Mouse (Mus musculus): ENCODE data around the gene Rimklb. TPM values are rescaled to one million over a fixed set of nuclear protein-coding genes. Genes with fewer than 3 reads are reported as not detected.

Rimklb gene
- polyA plus RNA-seq, 1 experiment from 2014 or later, result 49.7 TPM

DNA sequence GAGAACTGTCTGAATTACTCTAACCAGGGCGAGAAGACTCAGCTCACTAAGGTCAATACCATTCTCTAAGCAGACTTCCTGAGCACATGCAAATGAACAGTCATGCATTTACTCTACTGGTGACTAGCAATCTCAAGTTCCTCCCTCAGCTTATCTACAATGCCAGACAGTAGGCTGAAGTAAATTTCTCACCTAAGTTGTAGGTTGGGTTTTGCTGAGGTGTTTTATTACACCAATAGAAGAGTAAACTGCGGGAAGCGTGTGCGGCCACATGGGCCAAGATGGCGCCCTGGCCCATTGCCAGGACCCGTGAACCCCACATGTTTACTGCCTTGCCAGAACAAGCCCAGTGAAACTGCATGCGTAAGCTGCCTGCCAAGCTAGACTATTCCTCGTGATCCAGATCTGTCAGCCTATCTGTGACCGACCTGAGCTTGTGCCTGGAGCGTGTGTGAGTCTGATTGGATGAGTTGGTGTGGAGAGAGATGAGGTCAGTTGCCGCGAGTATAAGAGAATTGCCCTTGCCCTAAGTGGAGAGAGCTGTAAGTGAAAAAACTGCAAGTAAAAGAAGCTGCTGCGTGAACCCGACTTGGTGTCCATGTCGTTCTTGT lies 29.4 kb downstream of the Rimklb start:
- Histone ChIP-seq H3K4me3 (no peak overlapping the region), H3K9me3 (no peaks in the 10 kb centered on the region), H3K9ac (no peak overlapping the region), H3K27ac (no peak overlapping the region), H3K4me2 (replicated peaks) (no peak overlapping the region), H3K36me3 (peaks cover 47% of the 10 kb centered on the region), H3K4me1 (no peaks in the 10 kb centered on the region), H3K27me3 (no peaks in the 10 kb centered on the region)
- ATAC-seq (ENCODE audit: insufficient number of reproducible peaks, insufficient read depth, low FRiP score, low TSS enrichment), result no peak
- WGBS, result 94% methylated on average over 15 of the region's 15 CpGs

DNA sequence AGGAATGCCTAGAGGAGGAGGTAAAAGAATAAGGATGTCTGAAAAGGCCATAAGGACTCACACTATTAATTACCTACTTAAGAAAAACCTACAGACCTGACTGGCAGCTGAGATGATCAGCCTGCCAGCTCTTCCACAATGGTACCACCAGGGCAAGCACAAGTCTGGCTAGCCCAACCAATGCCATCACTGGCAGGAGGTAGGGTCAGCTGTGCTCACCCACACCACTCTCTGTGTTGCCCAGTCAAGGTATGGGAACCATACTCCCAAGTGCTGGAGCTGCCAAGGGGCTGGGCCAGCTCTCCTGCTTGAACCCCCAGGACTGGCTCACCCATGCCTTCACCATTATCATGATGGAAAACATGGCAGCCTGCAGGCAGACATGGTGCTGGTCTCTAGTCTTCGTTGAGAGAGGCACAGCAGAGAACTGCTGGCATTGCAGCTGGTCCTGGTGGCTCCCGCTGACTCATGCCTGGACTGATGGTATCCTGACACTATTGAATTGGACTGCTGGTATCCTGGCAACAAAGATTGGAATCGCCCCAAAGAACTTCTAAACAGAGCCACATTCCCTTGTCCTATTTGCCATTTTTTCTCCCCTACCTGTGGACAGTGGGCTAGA lies 32.4 kb downstream of the Rimklb start:
- no peak overlapping the region for H3K9ac ChIP-seq
- H3K27ac ChIP-seq, result no peak overlapping the region
- H3K4me1 ChIP-seq, result no peaks in the 10 kb centered on the region
- no peaks in the 10 kb centered on the region for H3K9me3 ChIP-seq
- 89% methylated on average over 3 of the region's 3 CpGs for WGBS
- H3K27me3 ChIP-seq, result no peaks in the 10 kb centered on the region
- peaks cover 55% of the 10 kb centered on the region for H3K36me3 ChIP-seq
- H3K4me2 ChIP-seq (replicated peaks), result no peak overlapping the region
- no peak for ATAC-seq (ENCODE audit: insufficient number of reproducible peaks, insufficient read depth, low FRiP score, low TSS enrichment)
- no peak overlapping the region for H3K4me3 ChIP-seq

DNA sequence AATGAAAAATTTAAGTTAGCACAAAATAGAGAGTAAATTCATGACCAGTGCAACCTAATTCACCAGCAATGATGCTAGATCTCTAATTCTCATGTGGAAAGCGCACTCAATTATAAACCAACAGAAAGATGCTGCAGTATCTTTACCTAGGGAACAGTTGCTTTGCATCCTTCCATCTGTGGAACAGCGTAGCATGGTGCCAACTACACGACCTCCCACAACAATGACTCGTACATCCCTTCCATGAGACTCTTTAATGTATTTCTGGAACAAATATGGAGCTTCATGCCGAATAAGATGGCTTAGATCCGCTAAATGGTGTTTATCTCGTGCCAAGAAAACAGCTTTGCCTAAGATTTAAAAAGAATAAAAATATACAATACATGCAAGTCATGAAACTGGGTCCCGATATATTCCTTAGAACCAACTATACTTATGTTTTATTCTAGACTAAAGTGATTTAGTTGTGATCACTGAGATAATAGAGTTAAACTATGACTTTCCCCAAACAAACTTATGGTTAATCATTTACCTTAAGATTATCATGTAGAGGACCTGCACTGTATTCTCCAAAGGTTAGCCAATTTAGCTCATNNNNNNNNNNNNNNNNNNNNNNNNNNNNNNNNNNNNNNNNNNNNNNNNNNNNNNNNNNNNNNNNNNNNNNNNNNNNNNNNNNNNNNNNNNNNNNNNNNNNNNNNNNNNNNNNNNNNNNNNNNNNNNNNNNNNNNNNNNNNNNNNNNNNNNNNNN lies 39.4 kb downstream of the Rimklb start:
- H3K36me3 ChIP-seq, result peaks cover 54% of the 10 kb centered on the region
- no peak overlapping the region for H3K27ac ChIP-seq
- H3K9ac ChIP-seq, result no peak overlapping the region
- no peak overlapping the region for H3K4me2 ChIP-seq (replicated peaks)
- no peaks in the 10 kb centered on the region for H3K9me3 ChIP-seq
- 93% methylated on average over 8 of the region's 8 CpGs for WGBS
- H3K4me1 ChIP-seq, result no peaks in the 10 kb centered on the region
- no peak overlapping the region for H3K4me3 ChIP-seq
- no peaks in the 10 kb centered on the region for H3K27me3 ChIP-seq
- ATAC-seq (ENCODE audit: insufficient number of reproducible peaks, insufficient read depth, low FRiP score, low TSS enrichment), result no peak

DNA sequence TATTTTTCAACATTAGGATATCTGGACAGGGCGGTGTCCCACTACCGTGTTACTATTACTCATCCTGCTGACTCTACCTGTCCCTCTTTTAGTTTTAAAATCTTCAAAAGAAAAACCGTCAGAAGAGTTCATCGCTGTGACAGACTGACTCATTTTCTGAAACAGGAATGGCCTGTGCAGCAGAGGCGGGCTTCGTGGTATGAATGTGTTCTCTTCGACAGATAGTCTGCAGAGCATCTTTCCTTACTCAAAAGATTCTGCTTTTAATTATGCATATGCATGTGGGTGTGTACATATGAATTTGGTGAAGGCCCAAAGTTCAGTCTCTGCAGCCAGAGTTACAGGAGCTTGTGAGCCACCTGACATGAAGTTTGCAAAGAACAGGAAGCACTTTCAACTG lies 50.7 kb downstream of the Rimklb start:
- no peak overlapping the region for H3K27ac ChIP-seq
- no peak overlapping the region for H3K4me3 ChIP-seq
- no peaks in the 10 kb centered on the region for H3K27me3 ChIP-seq
- ATAC-seq (ENCODE audit: insufficient number of reproducible peaks, insufficient read depth, low FRiP score, low TSS enrichment), result no peak
- H3K4me1 ChIP-seq, result no peaks in the 10 kb centered on the region
- H3K4me2 ChIP-seq (replicated peaks), result no peak overlapping the region
- H3K9ac ChIP-seq, result no peak overlapping the region
- H3K36me3 ChIP-seq, result peaks cover 13% of the 10 kb centered on the region; the same call in 1 of the 2 replicates
- H3K9me3 ChIP-seq, result no peaks in the 10 kb centered on the region
- 86% methylated on average over 7 of the region's 7 CpGs for WGBS

DNA sequence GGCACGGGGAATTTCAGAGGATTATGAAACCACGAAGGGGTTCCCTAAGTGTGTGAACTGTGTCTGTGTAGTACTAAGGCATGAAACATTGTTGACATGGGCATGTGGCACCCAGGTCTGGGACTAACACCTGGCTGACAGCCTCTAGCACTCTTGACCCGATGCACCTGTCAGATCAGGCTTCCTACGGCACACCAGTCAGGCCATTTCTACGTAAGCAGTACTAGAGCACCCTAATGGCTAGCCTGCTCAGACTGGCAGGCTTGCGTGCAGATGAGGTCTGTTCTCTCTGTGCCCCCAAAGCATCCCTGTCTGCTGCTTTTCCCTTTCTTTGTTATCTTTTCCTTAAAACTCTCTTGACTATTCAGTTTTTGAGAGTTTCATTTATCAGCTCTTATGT lies 53.3 kb downstream of the Rimklb start:
- no peak overlapping the region for H3K4me2 ChIP-seq (replicated peaks)
- no peaks in the 10 kb centered on the region for H3K9me3 ChIP-seq
- H3K36me3 ChIP-seq, result peaks cover 13% of the 10 kb centered on the region; the same call in 1 of the 2 replicates
- no peak overlapping the region for H3K27ac ChIP-seq
- no peaks in the 10 kb centered on the region for H3K4me1 ChIP-seq
- no peaks in the 10 kb centered on the region for H3K27me3 ChIP-seq
- H3K4me3 ChIP-seq, result no peak overlapping the region
- WGBS, result 79% methylated on average over 6 of the region's 6 CpGs
- no peak for ATAC-seq (ENCODE audit: insufficient number of reproducible peaks, insufficient read depth, low FRiP score, low TSS enrichment)
- H3K9ac ChIP-seq, result no peak overlapping the region

DNA sequence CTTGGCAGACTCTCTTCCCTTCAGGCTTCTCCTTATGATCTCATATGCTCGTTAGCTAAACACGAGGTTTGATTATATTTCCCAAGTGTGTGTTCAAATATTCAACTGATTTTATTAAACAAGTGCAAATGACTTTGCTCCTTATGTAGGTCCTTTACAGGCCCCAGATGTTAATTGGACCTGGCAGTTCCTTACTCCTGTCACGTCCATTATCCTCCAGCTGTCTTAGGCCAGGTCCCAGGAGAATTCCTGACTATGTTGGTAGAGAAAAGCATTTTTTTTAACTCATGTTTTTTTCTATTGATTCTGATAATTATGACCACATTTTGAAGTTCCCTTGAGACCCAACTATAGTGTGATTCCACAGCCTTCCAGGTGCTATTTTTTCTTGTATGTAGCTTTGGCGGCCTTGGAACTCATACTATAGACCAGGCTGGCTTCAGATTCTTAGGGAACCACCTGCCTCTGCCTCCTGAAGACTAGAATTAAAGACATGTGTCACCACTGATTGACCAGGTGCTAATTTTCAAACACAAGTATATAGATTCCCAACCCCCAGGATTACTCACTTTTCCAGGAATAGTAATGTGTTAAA lies 57.8 kb downstream of the Rimklb start:
- no peak for ATAC-seq (ENCODE audit: insufficient number of reproducible peaks, insufficient read depth, low FRiP score, low TSS enrichment)
- Histone ChIP-seq H3K36me3 (no peaks in the 10 kb centered on the region), H3K9me3 (no peaks in the 10 kb centered on the region), H3K4me3 (no peak overlapping the region), H3K4me2 (replicated peaks) (no peak overlapping the region), H3K4me1 (no peaks in the 10 kb centered on the region), H3K27me3 (no peaks in the 10 kb centered on the region), H3K9ac (no peak overlapping the region), H3K27ac (no peak overlapping the region)
- 42% methylated on average over 4 of the region's 4 CpGs for WGBS

DNA sequence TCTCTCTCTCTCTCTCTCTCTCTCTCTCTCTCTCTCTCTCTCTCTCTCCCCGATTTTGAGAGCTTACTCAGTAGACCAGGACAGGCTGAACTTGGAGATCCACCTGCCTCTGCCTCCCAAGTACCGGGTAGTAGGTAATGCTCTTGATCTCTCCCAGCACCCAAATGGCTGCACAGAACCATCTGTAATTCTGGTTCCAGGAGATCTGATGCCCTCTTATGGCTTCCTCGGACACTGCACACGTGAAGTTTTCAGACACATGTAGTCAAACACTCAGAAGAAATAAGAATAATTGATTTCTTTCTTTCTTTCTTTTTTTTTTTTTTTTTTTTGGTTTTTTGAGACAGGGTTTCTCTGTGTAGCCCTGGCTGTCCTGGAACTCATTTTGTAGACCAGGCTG lies 59.3 kb downstream of the Rimklb start:
- Histone ChIP-seq H3K27ac (no peak overlapping the region), H3K4me3 (no peak overlapping the region), H3K4me1 (no peaks in the 10 kb centered on the region), H3K9me3 (no peaks in the 10 kb centered on the region), H3K36me3 (no peaks in the 10 kb centered on the region), H3K9ac (no peak overlapping the region), H3K4me2 (replicated peaks) (no peak overlapping the region), H3K27me3 (no peaks in the 10 kb centered on the region)
- no peak for ATAC-seq (ENCODE audit: insufficient number of reproducible peaks, insufficient read depth, low FRiP score, low TSS enrichment)
- 74% methylated on average over 4 of the region's 4 CpGs for WGBS

DNA sequence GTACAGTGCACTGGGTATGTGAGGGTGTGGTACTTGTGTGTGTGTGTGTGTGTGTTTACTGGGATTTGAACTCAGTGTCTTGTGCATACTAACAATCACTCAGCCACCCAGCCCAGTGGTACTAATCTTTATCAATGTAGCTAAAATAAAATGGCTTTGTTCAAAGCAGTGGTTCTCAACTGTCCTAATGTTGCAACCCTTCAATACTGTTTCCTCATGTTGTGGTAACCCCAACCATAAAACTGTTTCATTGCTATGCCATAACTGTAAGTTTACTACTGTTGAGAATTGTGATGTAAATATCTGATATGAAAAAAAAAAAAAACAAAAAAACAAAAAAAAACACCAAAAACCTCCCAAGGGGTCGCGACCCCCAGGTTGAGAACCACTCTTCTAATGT lies 63.3 kb downstream of the Rimklb start:
- Histone ChIP-seq H3K27me3 (no peaks in the 10 kb centered on the region), H3K36me3 (no peaks in the 10 kb centered on the region), H3K4me1 (no peaks in the 10 kb centered on the region), H3K9me3 (no peaks in the 10 kb centered on the region), H3K9ac (no peak overlapping the region), H3K4me3 (no peak overlapping the region), H3K4me2 (replicated peaks) (no peak overlapping the region), H3K27ac (no peak overlapping the region)
- ATAC-seq (ENCODE audit: insufficient number of reproducible peaks, insufficient read depth, low FRiP score, low TSS enrichment), result no peak
- 97% methylated on average over 2 of the region's 2 CpGs for WGBS

DNA sequence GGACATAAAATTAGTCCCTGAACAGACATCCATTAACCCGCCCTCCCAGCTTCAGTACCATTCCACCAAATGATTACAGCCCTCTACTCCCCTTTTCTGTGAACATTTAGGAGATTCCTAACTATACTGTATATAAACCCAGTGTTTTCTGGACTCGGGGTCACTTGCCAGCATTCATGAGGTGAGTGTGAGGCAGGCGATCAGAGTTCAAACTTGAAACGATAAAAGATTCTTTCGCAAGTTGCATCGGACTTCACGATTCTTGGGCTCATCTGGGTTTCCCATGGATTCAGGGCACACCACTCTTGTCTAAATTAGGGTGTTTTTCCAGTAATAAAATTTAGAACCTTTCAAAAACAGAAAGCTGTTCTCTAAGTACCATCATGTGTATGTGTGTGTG lies 71.1 kb downstream of the Rimklb start:
- Histone ChIP-seq H3K27ac (no peak overlapping the region), H3K36me3 (no peaks in the 10 kb centered on the region), H3K27me3 (no peaks in the 10 kb centered on the region), H3K9me3 (0 out of 2 replicates have a peak, but pooled peaks cover 5% of the 10 kb centered on the region), H3K9ac (no peak overlapping the region), H3K4me1 (no peaks in the 10 kb centered on the region), H3K4me2 (replicated peaks) (no peak overlapping the region), H3K4me3 (no peak overlapping the region)
- ATAC-seq (ENCODE audit: insufficient number of reproducible peaks, insufficient read depth, low FRiP score, low TSS enrichment), result no peak
- WGBS, result 85% methylated on average over 7 of the region's 7 CpGs

DNA sequence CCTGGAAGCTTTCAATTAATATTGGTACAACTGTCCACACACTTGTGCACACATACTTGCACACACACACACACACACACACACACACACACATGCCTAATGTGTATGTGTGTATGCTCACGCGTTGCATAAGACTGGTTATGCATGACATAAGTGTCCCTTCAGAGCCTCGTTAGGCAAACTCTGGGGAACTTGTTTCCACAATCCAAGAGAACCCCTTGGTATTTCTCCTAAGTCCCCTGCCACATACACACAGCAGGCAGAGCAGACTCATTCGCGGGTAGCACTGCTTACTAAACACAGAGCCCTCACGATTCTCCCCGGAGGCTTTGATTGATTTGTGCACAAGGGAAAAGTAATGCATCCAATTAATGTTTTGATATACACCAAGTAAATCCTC lies 81.5 kb downstream of the Rimklb start:
- WGBS, result 49% methylated on average over 7 of the region's 7 CpGs
- no peak for ATAC-seq (ENCODE audit: insufficient number of reproducible peaks, insufficient read depth, low FRiP score, low TSS enrichment)
- peak overlapping the region; percentile 43; the same call in 1 of the 2 replicates for H3K27ac ChIP-seq

DNA sequence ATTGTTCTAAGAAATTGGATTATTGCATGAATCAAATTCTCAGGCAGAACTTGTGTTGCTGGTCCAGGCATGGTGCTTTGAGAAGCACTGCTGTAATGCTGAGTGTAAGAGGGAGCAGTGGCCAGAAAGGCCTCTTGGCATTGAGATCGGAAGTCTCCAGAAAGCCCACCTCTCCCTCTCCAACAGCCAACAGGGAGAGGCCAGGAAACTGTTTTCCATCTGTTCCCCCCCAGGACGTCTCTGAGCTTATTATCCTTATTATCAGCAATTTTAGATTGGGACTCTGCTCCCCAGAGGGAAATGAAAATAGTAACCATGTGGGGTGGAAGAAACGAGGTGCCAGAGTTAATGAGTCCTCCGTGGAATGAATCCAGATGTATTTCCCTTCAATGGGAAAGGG lies 82.2 kb downstream of the Rimklb start:
- no peak for ATAC-seq (ENCODE audit: insufficient number of reproducible peaks, insufficient read depth, low FRiP score, low TSS enrichment)
- H3K36me3 ChIP-seq, result no peaks in the 10 kb centered on the region
- H3K9me3 ChIP-seq, result no peaks in the 10 kb centered on the region
- peaks cover 13% of the 10 kb centered on the region for H3K4me1 ChIP-seq
- H3K27ac ChIP-seq, result peak overlapping the region; percentile 43; the same call in 1 of the 2 replicates
- H3K4me3 ChIP-seq, result no peak overlapping the region
- 24% methylated on average over 4 of the region's 4 CpGs for WGBS
- no peak overlapping the region for H3K4me2 ChIP-seq (replicated peaks)
- H3K27me3 ChIP-seq, result no peaks in the 10 kb centered on the region
- no peak overlapping the region for H3K9ac ChIP-seq

More for the DNA sequence above, 81.5 kb downstream of the Rimklb start:
- H3K4me1 ChIP-seq, result peaks cover 13% of the 10 kb centered on the region
- H3K9ac ChIP-seq, result no peak overlapping the region
- no peaks in the 10 kb centered on the region for H3K9me3 ChIP-seq
- H3K4me2 ChIP-seq (replicated peaks), result no peak overlapping the region
- no peak overlapping the region for H3K4me3 ChIP-seq
- no peaks in the 10 kb centered on the region for H3K36me3 ChIP-seq
- no peaks in the 10 kb centered on the region for H3K27me3 ChIP-seq

DNA sequence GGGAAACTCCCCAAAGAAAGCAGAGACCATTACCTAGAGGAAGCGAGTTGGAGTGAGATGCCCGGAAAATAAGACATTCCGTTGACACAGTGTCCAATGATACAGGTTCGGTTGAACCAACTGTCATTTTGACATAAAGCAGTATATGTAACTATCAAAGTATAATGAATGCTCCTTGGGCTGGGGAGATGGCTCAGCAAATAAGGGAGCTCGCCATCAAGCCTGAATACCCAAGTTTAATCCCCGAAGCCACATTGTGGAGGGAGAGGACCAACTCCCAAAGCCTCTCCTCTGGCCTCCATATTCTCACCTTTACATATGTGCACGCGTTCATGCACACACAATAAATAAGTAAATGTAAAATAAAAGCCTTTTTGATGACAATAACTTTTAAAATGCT lies 87.3 kb downstream of the Rimklb start:
- no peaks in the 10 kb centered on the region for H3K9me3 ChIP-seq
- H3K4me1 ChIP-seq, result peaks cover under 1% of the 10 kb centered on the region; the same call in 1 of the 2 replicates
- H3K36me3 ChIP-seq, result no peaks in the 10 kb centered on the region
- no peak overlapping the region for H3K9ac ChIP-seq
- no peaks in the 10 kb centered on the region for H3K27me3 ChIP-seq
- no peak for ATAC-seq (ENCODE audit: insufficient number of reproducible peaks, insufficient read depth, low FRiP score, low TSS enrichment)
- no peak overlapping the region for H3K4me2 ChIP-seq (replicated peaks)
- H3K27ac ChIP-seq, result no peak overlapping the region
- WGBS, result 91% methylated on average over 8 of the region's 8 CpGs
- H3K4me3 ChIP-seq, result no peak overlapping the region
